Mouse (Mus musculus) MN1 (cell line): Measurements from ENCODE around the gene M6pr.
A peak's percentile ranks its signal among the peaks of the same experiment; 100 is the strongest.

Experiments
- DNase-seq: peaks from one replicate; pipeline ENCODE4 v3.0.0-alpha.2; 2016; ENCODE audit warnings: low spot score

M6pr gene

GRCm38 (mm10) chr6:122308505-122309393 lies at the start of gene M6pr:
Gene M6pr, plus strand, starts transcription at chr6:122308720.
- DNase-seq = peak; percentile 98

GRCm38 (mm10) chr6:122262543-122262942 lies 46.0 kb upstream of the M6pr start:
- DNase-seq = no peak

DNA sequence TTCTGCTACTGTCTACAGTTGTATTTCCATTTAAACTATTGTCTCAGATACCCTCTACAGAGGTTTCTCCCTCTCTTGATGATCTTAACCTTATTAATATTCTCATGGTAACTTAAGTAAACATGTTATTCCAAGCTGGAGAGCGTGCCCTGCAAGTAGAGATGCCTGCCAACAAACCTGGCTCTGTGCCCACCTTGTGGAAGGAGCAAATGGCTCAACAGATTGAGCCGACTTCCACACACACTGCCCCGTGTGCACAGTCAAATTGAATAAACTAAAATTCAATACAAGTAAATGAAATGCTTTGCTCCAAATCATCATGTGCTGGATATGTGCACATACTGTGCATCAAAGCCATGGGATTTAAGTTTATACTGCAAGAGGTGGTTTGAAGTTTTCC lies 40.0 kb upstream of the M6pr start:
- no peak for DNase-seq

DNA sequence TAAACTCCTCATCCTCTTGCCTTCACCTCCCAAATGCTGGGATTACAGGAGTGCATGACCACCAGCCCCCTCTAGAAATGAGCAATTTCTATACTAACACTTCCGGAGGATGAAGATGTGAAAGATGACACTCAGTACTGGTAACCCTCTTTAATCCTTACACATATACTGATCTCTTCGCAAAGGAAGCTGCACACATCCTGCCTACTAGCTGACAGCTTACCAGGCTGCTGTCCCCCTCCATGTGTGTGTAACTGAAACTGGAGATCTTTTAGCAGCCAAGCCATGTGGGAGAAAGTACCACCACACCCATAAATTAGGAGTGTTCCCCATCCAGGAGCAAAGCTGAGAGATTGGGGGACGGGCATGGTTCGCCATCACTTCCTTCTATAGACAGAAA lies 39.4 kb upstream of the M6pr start:
- no peak for DNase-seq

DNA sequence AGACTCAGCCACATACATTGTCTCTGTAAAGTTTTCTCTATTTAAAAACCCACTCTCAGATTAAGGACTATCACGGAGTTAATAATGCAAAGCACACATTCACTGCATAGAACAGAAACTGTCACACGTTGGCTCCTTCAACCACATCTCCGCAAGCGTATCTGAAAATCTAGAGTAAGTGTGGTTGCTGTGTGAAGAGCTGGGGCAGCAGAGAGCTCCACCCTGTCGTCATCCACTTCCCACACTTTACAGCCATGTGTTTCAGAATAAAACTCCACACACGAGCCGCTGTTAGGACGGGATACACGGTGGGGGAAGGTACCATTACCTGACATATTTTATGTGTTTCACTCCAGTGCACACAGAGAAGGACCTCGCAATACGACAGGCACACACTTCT lies 38.4 kb upstream of the M6pr start:
- no peak for DNase-seq

DNA sequence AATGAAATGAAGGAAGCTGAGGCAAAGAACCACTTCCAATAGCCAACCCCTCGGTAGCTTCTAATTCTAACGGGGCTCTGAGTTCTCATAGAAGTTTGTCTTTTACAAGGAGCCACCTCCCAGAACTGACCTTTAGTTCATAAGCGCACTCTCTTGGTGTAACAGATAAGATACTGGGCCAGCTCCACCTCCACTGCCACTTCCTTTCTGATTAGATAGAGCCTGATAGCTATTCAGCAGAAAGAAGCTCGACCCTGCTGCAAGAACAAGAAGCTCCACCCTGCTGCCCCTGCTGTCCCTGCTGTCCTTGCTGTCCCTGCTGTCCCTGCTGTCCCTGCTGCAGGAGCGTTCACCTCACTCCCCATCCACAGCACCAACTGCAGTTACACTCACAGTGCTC lies 34.0 kb upstream of the M6pr start:
- no peak for DNase-seq

- no peak for DNase-seq
These were observed 32.0 kb upstream of the M6pr start for GRCm38 (mm10) chr6:122276565-122276964.

DNA sequence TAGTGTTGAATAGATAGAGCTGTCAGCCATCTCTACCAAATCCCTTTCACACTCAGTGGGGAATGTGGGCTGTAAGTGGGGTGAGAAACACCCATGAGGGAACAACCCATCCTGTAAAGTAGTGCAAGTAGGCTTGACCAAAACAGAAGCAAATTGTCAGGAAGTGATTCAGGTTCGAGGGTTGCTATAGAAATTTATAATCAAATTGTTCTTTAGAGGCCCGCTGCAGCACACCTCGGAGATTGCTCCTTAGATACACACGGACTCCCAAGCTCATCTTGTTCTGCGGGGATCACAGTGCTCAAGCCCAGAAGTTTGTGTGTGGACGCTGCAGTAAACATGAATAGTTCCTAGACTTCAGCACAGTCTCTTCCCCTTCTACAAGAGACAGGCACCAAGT lies 25.7 kb upstream of the M6pr start, which contains the start of gene Klrg1:
TSS of gene Klrg1 (minus strand) at position 101 of the 400 bp plus-strand sequence.
- no peak for DNase-seq

GRCm38 (mm10) chr6:122283429-122283828 lies 25.1 kb upstream of the M6pr start:
- no peak for DNase-seq

DNA sequence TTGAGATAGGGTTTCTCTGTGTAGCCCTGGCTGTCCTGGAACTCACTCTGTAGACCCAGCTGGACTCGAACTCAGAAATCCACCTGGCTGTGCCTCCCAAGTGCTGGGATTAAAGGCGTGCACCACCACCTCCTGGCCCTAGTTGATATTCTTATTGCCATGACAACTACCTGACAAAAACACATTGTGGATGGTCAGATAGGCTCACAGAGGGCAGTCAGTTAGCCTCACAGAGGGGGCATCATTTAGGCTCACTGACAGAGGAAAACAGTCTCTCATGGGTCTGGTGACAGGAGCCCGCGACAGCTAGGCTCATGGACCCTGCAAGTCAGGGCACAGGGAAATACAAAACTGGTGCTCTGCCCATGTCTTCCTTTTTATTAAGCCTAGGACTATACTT lies 24.2 kb upstream of the M6pr start:
- no peak for DNase-seq

DNA sequence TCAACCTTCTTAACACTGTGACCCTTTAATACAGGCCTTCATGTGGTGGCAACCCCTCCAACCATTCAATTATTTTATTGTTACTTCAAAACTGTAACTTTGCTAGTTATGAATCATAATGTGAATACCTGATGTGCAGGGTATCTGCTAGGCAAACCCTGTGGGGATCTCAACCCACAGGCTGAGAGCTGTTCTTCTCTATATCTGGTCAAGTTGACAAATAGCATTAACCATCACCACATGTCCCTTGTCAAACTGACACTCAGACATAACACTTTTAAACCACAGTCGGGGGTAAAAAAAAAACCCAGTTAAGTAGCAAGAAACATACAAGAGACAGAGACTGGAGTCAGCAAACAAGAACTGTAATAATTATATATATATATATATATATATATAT lies 23.7 kb upstream of the M6pr start:
- DNase-seq = no peak

- no peak for DNase-seq
These were observed 20.3 kb upstream of the M6pr start for GRCm38 (mm10) chr6:122288263-122288662.

DNA sequence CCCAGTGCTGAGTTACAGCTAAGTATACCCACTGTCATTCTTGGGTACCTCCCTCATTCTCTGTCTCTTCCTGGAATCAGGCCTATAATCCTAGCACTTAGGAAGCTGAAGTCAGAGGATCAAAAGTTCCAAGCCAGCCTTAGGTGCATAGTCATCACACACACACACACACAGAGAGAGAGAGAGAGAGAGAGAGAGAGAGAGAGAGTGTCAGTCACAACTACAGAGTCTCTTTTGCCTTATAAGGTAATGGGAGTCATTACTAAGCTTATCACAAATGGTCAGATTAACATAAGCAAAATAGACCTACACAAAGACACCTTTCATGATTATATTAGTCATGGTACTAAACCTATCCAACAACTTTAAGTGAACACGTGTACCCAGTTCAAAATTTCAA lies 19.2 kb upstream of the M6pr start:
- DNase-seq = no peak

- no peak for DNase-seq
These were observed 18.3 kb upstream of the M6pr start for GRCm38 (mm10) chr6:122290253-122290652.

DNA sequence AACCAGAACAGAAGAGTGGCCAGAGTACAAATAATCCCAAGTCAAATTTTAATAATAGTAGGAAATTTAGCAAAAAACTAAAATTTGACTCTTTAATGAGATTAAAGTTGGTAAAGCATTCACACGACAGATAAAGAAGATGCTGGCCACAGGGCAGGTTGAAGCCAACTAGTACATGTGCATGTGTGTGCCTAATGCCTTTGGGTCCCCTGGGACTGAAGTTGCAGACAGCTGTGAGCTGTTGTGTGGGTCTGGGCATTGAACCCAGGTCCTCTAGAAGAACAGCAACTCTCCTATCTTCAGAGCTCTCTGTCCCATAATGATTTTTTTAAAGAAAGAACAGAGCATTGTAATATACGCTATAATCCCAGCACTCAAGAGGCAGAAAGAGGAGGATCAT lies 17.3 kb upstream of the M6pr start:
- no peak for DNase-seq

DNA sequence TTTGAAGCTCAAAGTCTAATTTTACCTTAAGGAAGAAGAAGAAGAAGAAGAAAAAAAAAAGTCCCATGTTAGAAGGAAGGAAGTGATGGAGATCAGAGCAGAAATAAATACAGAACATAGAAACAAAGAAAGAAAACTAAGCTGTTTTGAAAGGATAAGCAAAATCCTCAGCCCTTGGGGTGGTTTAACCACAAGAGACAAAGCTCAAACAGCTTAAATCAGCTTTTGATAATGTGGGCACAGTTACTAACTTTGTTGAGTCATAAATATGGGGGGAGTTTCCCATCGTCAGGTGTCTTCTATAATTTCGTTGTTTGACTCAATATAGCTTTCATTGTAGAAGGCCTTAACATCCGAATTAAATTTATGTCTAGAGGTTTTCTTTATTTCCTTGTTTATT lies 16.8 kb upstream of the M6pr start:
- no peak for DNase-seq

- no peak for DNase-seq
These were observed 16.3 kb upstream of the M6pr start for GRCm38 (mm10) chr6:122292184-122292583.

DNA sequence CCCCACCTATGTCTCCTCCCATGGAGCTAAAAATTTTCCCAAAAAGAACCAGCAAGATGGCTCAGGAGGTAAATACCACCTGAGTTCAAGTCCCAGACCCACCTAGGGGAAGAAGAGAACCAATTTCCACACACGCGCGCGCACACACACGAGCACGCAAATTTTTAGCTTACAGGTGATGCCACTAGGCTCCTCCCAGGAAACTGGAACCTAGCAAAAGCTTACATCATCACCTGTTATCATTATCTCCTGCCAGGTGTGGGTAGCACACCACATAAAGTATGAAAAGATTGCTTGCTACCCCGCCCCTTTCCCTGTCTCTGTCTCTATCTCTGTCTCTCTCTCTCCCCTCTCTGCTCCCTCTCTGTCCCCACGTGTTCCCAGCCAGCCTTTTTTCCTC lies 15.4 kb upstream of the M6pr start:
- DNase-seq = no peak

- no peak for DNase-seq
These were observed 14.7 kb upstream of the M6pr start for GRCm38 (mm10) chr6:122293796-122294195.

- DNase-seq = no peak
These were observed 14.2 kb upstream of the M6pr start for GRCm38 (mm10) chr6:122294290-122294689.

GRCm38 (mm10) chr6:122295242-122295641 lies 13.3 kb upstream of the M6pr start:
- no peak for DNase-seq

DNA sequence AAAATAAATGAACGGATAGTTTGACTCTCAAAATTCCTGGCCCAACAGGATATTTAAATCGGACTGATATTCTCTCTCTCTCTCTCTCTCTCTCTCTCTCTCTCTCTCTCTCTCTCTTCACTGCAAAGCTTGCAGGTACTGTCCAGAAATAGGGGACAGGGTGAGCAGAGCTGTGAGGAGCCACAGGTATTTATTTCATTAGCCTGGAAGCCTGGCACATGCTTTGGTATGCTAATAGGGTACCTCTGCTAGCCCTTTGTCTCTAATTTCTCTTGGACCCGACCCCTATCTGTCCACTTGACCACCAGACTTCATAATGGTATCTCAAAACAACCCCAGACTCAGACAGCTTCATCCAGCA lies 11.6 kb upstream of the M6pr start:
- no peak for DNase-seq

DNA sequence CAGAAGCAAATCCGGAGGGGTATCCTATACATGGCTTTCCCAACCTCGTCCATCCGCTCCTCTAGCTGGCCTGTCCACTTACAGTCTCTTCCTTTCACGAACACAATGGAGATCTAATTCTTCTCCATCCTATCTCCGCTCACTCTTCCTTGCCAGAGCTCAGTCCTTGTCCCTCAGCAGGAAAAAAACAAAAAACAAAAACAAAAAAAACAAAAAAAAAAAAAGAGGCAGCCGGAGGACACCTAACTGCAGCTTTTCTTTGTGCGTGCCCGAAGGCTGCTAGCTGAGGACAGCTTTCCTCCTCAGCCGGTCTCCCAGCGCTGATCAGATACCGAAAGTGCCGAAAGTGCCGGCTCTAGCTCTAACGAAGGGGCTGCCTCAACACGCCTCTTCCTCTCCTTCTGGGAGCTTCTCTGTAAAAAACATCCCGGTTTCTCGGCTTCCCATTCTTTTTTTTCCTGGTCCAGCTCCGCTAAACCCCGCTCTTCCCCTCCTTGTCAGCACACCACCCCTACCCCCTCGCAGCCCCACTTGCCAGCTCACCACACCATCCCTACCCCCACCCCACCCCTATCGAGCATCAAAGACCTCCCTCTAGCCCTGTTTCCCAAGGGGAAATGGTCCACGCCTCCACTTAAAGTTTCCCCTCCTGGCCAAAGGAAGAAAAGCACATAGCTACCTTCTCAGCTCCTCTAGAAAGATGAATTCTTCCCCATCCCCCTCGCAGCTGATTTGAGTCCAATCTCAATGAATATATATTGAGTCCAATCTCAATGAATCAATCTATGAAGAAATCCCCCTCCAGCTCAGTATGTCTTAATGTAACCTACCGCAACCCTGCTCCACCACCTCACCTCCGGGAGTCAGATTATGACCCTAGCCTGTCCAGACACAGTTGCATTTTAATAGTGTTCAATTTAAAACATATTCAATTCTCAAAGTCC lies 11.0 kb upstream of the M6pr start:
- DNase-seq = no peak
